Mouse (Mus musculus): ENCODE results near the gene P3h2. TPM values are rescaled to one million over a fixed set of nuclear protein-coding genes. Genes with fewer than 3 reads are reported as not detected.

Gene P3h2
- polyA plus RNA-seq, 2 experiments from 2014 or later, result not detected

- no peak for ATAC-seq
Measured at GRCm38 (mm10) chr16:26060239-26061085, 45.1 kb downstream of the P3h2 start.

GRCm38 (mm10) chr16:26053631-26054030, 52.0 kb downstream of the P3h2 start:
- no peak for ATAC-seq

DNA sequence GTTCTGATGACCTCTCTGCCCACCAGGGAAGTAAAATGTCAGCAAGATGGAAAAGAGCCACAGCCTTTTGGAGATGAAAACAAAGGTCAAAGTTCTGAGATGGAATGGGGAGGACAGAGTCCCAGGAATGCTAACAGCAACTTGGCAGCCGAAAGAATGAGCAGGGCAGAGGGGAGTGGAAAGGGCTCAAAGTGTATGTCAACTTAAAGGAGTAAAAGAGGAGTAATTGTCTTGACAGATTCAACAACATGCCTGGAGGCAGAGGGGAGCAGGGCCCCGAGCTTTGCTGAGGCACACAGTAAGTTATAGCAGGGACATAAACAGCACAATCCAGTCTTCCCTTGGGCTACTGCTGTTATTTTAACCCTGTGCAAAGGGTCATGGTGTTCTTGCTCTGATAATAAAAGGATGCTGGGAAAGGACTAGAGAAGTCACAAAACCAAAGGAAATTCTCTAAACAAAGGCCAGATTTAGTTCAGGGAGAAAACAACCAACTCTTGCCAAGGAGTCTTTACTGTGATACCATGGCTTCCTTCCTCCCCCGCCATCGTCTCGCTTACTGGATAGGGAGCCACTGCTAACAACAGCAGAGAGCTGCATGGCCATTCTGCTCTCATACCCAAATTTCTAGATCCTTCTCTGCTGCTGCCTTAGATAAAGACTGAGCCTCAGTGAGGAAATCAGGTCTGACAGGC, 56.0 kb downstream of the P3h2 start:
- ATAC-seq, result no peak

DNA sequence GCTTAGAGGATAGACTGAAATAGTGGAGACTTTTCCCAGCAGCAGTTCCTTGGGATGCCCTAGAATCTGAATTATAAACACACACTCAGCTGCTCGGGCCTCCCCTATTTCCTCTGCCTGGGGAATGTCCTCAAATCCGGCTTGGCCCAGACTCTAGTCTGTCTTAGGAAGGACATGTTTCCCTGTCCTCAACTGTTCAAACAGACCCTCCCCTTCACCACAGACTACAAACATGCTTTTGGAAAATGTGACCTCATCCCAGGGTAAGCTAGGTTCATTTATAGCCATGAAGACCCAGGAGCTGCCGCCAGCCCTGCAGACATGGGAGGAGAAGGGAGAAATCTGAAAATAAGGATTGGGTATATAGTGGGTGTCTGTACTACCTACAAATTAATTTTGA, 57.7 kb downstream of the P3h2 start:
- ATAC-seq, result no peak

- ATAC-seq, result no peak
Measured at GRCm38 (mm10) chr16:26047396-26047795, 58.2 kb downstream of the P3h2 start.

GRCm38 (mm10) chr16:26041929-26042303, 63.7 kb downstream of the P3h2 start:
- no peak for ATAC-seq

DNA sequence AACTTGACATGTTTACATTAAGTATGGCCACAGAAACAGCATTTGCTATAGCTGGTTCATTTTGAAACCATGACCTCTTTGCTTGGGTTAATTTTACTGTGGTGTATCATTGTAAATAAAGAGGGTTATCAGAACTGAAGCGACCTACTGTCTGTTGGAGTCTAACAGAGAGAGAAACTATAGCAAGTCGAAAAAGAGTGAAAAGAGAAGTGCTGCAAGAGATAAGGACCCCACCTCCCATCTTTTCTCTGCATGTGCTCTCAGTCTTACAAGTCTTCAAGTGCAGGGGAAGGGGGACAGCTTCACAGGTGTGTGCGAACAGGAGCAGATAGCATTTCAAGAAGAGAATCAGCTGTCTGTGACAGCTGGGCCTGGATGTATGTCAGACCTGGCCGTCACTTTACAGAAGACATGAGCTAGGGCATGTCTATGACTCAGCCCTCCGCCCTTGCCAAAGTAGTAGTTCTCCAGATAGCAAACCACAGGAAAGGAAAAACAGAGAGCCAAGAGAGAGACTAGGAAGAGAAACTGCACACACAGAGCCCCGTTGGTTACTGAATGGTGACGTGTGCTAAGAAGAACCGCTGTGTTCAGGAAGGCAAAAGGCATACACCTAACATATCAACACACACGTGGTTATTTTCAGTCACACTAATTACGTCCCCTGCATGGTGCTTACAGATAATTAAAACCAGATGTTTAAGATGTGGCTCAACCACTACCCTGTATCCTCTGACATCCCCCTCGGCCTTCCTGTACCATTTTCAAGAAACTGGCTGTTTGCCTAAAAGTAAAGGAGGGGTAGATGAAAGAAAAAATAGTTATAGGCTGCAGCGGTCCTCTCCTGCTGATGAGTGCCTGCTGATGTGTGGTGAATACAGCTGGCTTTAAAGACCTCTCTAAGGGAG, 64.3 kb downstream of the P3h2 start:
- ATAC-seq, result no peak

DNA sequence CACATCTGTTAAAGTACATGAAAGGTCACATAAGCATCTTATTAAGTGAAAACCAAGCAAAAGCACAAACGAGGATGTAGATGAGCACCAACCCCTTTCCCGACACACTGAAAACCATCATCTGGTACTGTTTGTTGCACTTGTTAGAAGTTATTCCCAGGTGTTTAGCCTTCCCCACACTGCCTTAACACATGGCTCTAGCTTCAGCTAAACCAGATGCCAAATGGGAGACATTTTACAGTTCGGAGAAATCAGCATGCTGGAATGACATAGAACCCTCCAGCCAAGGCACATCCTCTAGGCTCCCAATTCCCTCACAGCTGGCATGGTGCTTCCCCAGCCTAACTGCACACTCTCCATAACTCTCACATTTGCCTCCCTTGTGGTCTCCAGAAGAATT, 66.3 kb downstream of the P3h2 start:
- no peak for ATAC-seq

DNA sequence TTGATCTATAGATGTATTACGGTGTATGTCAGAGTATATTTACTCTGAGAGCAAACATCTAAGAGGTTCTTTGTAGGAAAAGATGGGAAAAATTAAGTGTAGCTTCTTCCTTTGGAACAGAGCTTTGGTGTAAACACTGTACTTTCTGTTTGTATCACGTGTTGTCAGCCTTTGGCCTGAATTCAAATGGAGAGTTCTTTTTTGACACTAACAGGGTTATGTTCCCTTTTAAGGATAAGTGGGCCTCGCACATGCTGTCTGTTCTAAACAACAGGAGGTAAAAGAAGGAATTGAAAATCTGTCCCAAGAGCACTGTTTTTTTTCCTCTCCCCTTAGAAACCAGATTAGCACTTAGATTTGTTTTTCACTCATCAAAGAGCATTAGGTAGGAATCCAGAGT, 70.1 kb downstream of the P3h2 start:
- ATAC-seq, result no peak

GRCm38 (mm10) chr16:26035079-26035478, 70.5 kb downstream of the P3h2 start:
- no peak for ATAC-seq

DNA sequence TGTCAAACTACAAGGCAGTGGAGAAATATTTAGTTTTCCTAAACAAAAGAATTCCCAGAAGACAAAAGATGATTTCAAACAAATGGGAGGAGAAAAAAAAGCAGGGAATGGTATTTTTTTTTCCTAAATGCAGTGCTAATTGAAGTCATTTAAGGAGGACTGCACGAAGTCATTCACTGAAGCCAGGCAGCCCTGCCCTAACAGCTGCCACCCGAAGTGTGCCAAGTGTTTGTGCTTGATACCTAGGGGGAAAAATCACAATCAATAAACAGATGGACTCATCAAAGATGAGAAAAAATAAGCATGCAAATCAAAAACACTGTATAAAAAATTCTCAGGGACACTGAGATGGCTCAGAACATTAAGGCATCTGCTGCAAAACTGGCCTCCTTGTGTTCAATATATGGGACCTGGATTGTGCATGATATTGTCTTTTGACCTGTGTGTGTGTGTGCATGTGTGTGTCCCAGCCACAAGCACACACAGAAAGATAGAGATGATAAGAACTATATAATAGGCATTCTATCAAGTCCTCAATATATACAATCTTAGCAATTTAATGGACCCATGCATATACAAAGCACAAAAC, 76.1 kb downstream of the P3h2 start:
- ATAC-seq, result no peak

DNA sequence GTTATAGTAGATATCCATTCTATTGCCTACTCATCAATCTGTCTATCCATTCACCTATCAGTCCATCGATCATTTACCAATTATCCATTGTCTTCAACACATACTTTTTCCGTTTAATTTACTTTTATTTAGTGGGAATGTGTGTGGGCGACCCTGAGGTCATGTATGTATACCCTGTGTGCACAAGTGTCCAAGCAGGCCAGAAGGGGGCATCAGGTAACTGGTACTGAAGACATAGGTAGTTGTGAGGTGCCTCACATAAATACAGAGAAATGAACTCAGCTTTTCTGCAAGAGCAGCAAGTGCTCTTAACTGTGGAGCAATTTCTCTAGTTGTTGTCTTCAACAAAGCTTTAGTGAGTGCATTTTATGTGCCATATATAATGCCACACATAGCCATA, 79.2 kb downstream of the P3h2 start:
- no peak for ATAC-seq

DNA sequence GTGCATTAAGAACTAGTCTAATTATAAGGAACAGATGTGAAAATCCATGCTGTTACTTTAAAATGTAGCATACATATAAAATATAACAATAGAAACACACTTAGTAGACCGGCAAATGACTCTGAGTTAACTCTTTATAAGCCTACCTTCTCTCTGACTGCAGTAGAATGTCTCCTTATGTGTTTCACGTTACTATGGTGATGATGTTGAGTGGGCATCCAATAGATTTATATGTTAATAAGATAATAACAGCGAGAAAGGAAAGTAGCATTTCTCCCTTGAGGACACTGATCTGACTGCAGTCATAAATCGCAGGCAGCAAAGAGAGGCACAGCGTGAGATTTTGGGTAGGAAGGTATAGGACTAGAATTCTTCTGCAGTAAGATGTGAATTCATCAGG, 81.0 kb downstream of the P3h2 start:
- ATAC-seq, result no peak

DNA sequence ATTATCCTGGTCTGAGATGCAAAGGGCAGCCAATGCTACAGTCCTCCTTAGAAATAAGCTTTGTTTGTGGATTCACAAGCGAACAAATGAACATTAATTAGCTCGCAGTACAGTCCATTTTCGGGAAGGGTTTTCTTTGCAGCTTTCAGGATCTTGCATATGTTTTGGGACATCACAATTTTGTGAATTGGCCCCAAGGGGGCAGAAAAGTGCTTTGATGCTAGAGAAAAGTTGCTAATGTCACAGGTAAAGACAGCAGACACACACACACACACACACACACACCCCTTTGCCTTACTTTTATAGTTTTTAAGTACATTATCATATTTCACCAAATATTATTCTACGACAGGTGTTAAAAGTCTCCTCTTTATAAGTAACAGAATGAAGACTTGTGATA, 82.2 kb downstream of the P3h2 start:
- ATAC-seq, result no peak

- ATAC-seq, result no peak
Measured at GRCm38 (mm10) chr16:26021759-26022158, 83.8 kb downstream of the P3h2 start.

DNA sequence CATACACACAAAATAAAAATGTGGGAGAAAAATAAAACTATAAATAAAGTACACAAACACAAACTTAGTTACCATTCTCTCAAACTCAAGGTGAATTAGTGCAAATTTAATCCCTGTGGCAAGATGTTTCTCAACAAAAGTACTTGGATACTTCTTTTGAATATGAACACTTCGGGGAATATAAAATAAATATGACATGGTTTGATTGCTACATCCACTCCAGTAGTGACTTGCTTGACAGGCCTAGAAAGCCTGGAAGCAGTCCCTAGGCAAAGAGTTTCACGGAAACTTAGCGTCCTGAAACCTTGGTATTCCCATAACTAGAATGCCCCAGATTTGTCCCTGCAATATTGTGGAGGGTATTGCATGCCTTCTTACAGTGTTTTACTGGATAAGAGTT, 99.8 kb downstream of the P3h2 start:
- no peak for ATAC-seq

DNA sequence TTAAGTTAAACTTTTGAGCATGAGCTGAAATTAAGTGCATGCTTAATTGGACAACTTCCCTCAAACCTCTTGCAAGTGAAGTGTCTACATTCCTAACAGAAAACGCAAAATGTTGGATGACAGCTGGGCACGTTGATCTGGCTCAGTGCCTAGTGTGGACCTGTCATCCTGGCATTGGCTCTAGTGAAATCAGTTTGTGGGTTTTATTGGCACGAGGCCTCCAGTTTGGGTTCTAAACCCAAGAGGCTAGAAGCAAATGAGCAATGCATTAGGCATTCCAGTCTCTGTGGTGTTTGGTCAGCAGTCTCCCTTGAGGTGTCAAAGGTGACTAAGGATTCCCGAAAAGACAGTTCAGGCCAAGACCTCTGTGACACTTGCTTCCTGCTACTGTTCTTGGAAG, 102.3 kb downstream of the P3h2 start:
- ATAC-seq, result no peak

- no peak for ATAC-seq
Measured at GRCm38 (mm10) chr16:26002848-26003247, 102.7 kb downstream of the P3h2 start.

- no peak for ATAC-seq
Measured at GRCm38 (mm10) chr16:25994605-25995004, 111.0 kb downstream of the P3h2 start.

- ATAC-seq, result no peak
Measured at GRCm38 (mm10) chr16:25987221-25987620, 118.4 kb downstream of the P3h2 start.

GRCm38 (mm10) chr16:25983635-25984034, 121.9 kb downstream of the P3h2 start:
- ATAC-seq, result no peak

DNA sequence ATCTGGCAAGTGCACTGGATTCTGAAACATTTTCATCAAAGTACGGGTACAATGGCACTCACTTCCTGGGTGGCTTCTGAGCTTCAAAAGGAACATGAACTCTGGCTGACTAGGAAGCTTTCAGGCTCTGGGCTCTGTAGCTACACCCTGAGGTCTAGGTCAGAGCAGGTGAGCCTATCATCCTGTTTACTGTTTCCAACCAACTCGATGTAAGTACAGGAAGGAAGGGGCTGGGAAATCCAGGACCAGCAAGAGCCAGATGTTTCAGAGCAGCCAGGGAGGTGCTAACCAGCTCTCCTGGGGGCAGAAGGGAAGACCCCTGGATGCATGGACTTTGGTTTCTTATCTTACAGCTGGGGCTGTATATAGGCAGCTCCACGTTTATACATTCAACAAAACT, 126.5 kb downstream of the P3h2 start:
- no peak for ATAC-seq

DNA sequence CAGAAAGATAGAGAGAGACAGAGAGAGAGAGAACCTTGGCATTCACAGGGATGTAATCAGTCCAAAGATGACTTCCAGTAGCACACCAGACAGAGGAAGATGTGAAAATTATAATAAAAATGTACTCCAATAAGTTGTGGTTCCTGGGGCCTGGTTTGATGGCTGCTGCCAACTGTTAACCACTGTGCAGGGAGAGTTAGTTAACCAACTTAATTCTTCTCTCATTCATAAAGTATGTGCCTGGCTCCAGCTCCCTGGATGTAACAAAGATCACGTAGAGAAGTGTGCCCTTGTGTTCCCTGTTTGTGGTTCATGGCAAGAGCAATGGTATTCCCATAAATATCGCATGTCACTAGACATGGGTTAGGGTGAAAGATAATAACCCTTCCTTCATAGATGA, 128.4 kb downstream of the P3h2 start:
- no peak for ATAC-seq

Measured in CD4-positive, CD25-positive, alpha-beta regulatory T cell, adult 4 months (primary cell).